Mouse (Mus musculus): ENCODE results near the gene Tenm3.

DNA sequence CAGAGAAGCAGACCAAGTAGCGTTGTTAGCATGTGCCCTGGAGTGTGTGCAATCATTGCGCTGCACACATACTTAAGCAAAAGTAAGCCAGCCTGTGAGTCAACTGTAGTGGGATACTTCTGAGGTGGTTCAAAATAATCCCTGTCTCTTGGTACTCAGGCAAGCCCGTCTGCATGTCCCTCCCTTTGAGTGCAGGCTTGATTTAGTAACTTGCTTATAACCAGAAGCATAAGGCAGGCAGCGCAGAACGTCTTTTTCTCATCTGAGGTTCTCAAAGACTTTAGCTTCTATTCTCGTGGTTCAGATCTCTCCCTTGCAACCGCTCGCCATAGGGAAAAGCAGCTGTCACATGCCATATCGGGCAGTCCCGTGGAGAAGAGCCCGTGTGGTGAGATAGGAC lies 470.3 kb downstream of the Tenm3 start:
- TF ChIP-seq CTCF (IDR thresholded peaks at IDR 0.05; ENCODE audit: low read depth): no peak
- TF ChIP-seq EP300 (IDR thresholded peaks at IDR 0.05; ENCODE audit: low read depth): no peak
